Mouse (Mus musculus) CD8-positive naive resting alpha-beta T cell, adult 2 months (primary cell): ENCODE results near the gene Rnf126.
A peak's percentile ranks its signal among the peaks of the same experiment; 100 is the strongest.
"Not testable (repeated sequence)": the region's sequence is repeated elsewhere in the genome, so short reads cannot be mapped to it uniquely, and the experiment has no call there.

Source experiments
- DNase-seq, 2 experiments: peaks; one replicate each; pipeline ENCODE4 v3.0.0; 2022; ENCODE audit warnings: low read depth in 2 of 2, low spot score in 2 of 2

The Rnf126 gene

DNA sequence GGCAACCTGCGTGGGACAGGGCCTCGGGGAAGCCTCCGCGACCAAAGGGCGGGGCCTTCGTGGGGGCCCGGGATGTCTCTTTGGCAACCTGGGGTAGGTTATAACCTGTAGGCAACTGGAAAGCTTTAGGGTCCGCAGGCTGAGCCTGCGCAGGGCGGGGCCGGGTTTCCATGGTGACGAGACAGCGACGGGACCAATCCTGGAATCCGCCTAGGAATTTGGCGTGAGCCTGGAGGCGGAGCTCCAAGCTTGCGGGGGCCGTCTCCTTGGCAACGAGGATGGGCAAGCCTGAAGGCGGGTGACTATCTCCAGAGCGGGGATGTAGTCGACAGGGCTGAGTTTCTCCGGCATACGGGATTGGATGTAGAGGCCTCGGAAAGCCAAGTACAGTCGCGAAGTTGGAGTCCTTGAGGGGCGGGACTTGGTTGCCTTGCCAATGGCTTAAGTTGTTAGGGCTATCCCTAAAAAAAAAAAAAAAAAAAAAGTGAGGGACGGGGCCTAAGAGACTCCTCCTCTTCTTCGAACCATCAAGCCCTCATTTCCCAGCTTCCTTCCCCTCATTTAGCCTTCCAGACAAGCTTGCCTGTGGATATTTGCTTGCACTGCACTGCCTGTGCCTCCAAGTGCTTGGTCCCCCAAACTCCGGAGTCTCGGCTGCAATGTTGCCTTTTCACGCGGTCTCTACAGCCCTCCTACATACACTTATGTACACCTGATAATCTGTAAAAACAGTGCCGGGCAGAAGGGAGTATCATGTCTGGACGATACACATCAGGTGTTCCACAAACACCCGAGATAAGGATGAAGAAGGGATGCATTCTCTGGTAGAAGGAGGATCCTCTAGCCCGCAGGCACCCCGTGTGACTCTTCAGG lies 856 bp upstream of the Rnf126 start:
- DNase-seq = peak in 1 of 2 experiments; percentile 44

DNA sequence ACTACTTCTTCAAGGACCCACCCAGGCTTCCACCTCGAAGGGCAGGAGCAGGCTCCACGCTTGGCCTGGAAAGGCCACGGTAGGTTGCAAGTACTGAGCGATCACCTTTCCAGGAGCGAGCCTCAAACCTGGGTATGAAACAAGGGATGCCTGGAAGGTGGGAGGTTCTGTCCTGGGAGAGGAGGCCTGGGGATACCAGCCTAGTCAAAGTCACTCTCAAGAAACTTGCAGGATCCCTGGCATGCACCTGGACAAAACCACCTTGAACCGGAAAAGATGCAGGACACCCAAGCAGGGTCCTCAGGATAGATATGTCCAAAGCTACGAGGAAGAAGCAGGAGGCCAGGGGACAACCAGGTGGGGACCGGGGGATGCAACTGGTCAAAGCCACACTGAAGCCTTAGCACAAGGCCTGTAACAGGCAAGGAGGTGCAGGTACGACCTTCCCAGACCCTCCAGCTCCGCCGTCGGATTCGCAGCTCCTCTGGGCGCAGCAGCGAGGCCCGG lies 698 bp downstream of the Rnf126 start:
- DNase-seq = peak in 1 of 2 experiments; percentile 14

DNA sequence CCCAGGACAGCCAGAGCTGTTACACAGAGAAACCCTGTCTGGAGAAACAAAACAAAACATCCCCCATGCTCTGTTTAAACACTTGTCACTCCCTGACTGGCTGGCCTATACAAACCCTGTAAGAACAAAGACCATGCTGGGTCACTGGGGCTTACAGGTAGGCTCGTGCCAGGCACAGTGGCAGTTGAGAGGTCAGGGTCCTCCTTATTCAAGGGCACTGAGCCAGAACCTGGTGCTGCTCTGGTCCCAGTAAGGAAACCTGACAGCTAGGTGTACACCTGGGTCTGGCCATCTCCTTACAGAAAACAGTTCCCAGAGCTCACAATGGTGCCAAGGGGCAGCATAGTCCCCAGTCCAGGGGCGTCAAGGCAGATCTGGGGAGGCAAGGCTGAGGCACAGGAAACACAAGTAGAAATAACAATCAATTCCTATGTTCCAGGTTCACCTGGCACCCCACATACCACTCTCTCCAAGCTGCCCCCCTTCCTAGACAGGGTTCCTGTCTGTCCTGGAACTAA lies 1.5 kb downstream of the Rnf126 start:
- no peak for DNase-seq

DNA sequence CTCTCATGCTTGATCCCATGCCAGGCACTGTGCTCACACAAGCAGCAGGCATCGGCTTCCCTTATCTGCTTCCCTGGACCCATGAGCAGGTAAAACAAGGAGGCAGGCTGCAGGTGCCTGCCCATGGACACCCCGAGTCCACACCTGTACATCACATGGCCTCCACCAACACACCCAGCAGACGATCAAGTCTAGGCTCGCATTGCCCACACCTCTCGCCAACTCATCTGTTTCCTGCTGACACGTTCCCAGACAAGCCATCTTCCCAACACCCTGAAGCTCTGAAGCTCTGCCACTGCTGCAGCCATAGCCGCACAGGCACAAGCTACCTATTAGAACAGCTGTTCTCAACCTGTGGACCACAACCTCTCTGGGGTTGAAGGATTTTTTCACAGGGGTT lies 2.5 kb downstream of the Rnf126 start:
- DNase-seq = no peak

DNA sequence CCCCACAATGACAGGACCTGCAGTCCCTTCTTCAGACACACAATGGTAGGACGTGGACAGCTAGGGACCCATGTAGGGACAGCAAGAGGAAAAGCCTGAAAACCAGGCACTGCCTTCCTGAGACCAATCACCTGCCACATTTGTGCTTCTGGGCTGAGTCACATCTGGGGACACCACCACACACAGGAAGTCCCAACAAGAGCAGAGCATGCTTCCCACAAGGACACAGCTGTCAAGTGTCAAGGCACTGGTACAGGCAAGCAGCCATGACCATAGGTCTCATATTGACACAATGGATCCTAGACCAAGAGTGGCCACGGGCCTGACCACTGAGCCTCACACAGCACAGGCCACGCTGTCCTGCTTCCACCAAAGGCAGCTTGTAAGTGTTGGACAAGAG lies 3.9 kb downstream of the Rnf126 start:
- DNase-seq = no peak

DNA sequence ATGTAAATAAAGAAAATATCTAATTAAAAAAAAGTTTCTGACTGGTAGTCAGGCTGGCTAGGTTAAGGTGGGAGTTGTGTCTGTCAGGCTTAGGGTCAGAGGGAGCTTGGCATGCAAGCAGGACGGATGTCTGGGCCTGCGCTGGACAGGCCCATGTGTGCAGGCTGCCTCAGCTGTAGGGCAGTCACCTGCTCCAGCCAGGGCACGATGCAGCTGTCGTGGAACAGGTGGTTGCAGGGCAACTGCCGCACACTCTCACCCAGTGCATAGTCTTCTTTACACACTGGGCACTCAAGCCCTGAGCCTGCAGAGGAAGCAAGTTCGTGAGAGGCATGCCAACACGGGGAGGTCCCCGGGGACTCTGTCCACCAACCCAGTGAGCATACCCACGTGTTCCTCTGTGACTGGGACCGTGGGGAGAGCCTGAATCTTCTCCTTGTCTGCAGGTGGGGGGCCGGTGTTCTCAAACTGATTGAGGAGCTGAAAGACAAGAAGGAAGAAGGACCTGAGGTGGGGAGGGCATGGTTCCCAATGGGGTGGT lies 6.1 kb downstream of the Rnf126 start:
- DNase-seq = no peak

DNA sequence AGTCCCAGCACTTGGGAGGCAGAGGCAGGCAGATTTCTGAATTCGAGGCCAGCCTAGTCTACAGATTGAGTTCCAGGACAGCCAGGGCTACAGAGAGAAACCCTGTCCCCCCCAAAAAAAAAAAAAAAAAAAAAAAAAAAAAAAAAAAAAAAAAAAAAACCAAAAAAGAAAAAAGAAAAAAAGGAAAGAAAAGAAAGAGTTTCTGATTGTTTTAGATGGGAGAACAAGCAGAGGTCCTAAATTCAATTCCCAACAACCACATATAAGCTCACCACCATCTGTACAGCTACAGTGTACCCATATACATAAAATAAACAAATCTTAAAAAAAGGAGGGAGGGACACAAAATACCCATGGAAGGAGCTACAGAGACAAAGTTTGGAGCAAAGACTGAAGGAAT lies 7.1 kb downstream of the Rnf126 start:
- DNase-seq = not testable (repeated sequence)

DNA sequence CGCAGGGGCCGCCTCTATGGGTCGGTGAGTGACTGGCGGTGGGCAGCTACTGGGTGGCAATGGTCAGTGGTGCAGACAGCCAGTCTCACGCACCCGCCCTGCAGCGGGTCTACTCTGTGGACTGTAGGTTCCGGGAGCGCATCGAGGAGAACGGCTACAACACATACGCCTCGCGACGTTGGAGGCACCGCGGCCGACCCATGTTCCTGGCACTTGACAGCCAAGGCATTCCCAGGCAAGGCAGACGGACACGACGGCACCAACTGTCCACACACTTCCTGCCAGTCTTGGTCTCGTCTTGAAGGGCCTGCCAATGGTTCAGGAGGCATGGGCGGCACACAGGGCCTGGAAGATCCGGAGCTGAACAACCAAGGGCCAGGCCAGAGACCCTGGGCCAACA lies 10.1 kb downstream of the Rnf126 start:
- DNase-seq = no peak

DNA sequence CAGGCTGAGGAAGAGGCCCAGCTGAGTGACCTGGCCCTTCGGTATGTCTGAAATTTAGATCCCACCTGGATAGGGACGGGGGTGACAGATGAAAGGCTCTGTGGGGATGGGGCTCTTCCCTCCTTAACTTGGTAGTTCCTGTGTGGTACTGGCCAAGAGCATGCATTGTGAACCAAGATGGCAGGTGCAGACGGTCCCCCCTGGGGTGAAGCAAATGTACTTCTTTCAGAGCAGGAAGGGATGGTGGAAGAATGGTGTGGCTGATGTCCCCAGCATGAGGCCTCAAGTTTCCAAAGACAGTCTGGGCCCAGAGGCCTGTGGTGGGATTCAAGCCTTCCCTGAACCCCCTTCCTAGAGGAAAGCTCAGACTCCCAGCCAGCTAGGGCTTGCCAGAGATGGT lies 10.9 kb downstream of the Rnf126 start:
- DNase-seq = no peak

DNA sequence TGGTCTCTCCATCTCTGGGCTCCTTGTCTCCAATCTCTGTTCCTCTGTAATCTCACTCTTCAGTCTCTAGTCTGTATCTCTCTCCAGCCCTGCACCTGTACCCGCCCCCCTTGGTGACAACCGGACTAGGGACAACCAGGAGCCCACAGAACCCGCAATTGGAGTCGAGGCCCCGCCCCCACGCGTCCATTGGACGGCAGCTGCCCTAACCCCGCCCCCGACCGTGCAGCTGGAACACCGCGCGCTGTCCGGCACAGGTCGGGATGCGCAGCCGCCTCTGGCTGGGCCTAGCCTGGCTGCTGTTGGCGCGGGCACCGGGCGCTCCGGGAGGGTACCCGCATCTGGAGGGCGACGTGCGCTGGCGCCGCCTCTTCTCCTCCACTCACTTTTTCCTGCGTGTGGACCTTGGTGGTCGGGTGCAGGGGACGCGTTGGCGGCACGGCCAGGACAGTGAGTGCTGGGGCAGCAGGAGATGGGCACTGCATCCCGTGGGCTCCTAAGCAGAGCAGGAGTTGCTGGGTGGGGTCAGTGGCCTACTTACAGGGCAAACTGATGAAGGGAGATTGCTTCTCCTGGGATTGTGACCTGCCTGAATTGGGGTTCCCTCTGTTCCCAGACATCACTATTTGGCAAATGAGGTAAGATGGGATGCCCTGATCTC lies 11.8 kb downstream of the Rnf126 start, which contains the start of gene Fgf22:
TSS of gene Fgf22 (plus strand) at position 221 of the 661 bp plus-strand sequence.
- DNase-seq = no peak

DNA sequence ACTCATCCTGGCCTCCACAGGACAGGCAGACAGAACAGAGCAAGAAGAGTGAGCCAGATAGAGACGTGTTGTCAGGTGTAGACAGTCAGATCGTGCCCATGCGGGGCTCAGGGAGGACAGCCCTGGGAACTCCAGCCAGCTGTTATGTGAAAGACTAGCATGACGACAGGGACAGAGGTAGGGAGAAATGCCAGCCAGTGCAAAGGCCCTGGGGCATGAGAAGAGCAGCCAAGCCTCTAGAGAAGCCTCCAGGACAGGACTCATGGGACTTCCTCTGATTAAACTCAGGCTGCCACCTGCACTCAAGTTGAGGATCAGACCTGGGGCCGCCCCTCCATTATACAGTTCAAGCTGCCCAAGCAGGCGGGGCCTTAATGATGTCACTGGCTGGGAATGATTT lies 18.3 kb downstream of the Rnf126 start:
- no peak for DNase-seq

DNA sequence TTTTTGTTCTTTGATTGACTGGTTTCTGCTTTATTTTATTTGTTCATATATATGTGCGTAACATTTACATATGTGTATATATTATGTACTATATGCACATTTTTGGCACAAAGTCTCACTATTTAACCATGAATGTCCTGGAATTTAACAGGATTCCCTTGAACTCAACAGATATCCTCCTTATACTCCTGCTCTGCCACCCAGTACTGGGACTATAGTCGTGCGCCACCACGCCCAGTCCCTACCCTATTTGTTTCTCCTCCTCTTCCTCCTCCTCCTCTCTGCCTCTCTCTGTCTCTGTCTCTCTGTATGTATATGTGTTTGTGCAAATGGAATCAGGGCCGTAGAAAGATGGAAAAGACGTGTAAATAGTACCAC lies 20.0 kb downstream of the Rnf126 start:
- no peak for DNase-seq

DNA sequence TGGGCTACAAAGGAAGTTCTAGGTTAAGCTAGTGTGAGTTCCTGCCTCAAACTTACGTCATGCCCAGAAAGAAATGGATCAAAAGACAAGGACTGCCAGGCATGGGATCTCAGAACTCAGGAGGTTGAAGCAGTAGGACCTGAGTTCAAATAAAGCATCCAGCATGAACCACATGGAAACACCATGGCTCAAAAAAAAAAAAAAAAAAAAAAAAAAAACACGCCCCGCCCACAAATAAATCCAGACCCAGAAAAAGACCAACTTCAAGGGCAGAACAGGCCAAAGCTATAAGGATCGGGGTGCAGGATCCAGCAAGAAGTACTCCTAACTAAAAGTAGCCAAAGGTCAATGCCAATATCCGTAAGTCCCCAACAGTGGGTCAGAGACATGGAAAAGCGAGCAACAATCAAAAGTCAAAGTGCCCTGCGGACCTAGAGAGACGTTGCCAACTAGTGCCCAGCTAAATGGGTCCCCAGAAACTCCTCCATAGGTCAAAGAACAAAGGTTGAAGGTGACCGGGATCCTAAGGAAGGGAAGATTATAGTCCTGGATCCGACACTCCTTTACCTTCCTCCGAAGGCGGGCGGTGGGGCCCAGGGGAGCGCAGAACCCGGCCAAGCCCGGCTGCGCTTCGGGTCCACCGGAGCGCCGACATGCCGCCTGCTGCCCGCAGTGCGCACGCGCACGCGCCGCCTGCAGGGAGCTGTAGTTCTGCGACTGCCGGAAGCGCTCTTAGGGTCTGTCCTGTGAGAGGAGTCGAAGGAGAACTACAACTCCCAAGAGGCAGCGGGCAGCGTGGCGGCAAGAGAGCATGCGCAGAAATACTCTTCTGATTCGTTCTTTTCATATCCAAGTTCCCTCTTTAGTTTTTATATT lies 20.6 kb downstream of the Rnf126 start, which contains the start of gene Polrmt:
TSS of gene Polrmt (minus strand) at position 684 of the 876 bp plus-strand sequence.
- peak; percentile 91 to 92 for DNase-seq

DNA sequence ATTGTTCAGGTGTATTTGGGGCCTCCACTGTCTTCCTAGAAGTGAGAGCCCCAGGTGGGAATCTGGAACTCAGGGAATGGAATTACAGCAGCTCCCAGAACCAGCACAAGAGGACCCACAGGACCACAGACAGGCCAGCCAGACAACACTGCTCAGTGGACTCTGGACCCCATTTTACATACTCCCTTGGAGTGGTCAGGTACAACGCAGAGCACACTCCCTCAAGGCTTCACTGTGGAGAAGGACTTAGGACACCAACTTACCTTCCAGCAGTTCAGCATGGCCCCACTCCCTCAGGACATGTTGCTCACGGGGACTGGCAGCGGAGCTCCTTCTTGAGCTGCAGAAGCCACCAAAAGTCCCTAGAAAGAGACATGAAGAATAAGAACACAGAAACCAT lies 21.3 kb downstream of the Rnf126 start:
- no peak for DNase-seq

DNA sequence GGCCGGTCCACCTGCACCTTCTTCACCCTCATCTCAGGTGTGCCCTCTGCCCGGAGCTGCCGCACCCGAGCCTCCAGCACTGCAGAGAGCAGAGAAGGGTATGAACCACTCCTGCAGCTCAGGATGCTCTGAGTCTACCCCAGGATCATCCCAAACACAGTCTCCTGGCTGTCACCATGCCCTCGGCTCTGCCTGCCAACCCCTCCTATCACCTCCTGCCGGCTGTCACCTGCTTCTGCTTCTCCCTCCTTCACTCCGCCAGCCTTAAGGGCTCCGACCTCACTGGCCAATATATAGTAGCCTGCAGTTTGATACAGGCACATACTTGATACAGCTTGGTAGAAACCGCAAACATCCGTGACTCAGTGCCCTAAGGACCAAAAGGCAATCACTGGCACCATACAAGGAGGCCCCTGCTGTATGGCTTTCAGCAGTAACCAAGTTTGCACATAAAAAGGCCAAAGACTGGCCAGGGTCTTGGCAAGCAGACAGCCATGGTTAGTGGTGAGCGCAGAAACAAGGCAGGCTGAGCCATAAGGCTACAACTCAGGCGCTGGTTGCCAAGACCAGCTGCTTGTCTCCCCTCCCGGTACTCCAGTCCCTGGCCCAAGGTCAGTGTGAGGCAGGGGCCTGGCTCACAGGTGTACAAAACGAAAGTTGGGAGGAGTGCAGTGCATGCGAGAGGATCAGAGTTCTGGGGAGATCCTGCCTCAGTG lies 22.9 kb downstream of the Rnf126 start:
- DNase-seq = no peak

DNA sequence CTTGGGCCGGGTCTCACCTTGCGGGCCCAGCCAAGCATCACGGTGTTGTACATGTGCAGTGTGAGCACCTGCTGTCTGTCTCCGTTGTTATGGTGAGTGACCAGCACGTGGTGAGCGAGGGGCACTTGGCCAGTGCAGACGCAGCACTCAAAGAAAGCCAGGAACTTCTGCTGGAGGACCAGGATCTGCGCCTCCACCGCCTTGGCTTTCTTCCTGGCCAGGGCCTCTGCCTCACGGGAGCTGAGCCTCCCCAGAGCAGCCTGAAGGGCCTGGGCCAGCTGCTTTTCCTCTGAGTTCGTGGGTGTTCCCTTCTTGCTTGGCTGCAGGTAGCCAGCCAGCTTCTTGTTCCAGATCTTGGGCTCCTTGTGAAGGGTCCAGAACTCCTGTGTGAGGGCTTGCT lies 23.6 kb downstream of the Rnf126 start:
- DNase-seq = no peak

DNA sequence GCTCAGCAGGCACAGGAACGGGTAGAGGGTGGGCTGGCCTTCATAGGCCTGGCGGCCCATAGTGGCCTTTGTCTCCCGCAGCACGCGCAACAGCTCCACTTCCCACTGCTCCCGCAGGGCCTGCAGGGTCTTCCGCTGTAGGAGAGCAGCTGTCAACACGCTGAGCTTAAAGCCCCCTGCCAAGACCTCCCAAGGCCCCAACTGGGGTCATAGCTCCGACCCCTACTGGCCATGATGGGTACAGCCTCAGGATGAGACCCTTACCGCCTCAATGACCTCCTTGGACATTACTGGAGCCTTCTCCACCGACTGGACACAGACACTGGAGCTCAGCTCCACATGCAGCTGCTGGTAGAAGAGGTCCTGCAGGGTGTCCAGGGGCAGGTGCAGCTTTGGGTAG lies 25.9 kb downstream of the Rnf126 start:
- DNase-seq = no peak

DNA sequence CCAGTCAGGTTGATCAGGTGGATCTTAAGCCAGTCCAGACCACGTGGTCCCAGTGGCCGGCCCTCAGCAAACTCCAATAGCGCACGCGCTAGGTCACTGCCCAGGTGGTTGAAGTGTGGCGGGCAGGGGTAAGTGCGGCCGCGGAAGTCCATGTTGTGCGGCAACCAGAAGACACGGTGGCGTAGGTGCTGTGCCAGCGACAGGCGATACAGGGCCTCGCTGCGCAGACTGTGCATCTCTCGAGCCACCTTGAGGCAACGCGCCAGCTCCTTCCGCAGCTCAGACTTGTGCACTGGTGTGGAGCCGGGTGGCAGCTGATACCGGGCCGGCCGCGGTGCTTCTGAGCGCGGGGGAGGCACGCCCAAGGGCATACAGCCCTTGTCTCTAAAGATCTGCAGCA lies 27.5 kb downstream of the Rnf126 start:
- no peak for DNase-seq

DNA sequence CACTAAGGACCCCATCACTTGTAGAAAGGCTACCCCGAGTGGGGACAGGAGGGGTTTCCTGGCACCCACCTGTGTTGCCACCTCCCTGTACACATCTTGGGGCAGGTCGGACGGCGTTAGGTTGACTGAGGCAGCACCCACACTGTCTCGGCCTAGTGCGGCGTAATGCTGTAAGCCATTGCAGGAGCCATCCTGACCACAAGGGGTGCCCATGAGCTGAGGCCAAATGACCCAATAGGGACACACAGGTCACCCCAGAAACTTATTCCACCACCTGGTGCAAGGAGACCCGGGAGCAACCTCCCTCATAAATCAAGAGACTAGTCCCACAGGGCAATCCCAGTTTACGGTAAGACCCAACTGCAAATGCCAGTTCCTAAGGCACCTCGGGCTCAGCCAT lies 28.5 kb downstream of the Rnf126 start:
- no peak for DNase-seq

DNA sequence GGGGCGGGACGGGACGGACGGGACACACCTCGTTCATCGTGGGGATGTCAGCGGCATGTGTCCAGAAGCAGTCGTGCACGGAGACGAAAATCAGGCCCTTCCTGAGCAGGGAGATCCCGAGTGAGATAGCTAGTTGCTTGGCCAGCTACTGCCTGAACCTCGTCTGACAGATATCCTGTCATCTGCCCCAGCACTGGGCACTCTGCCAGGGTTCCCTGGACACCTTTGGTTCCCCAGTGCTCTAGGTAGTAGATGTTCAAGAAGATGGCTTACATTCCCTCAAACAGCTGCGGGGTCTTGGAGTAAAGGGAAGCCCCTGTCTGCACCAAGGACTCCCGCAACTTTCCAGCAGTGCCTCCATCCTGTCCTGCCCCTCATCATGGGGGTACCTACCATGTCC lies 30.0 kb downstream of the Rnf126 start:
- no peak for DNase-seq
